Mouse (Mus musculus): ENCODE measurements around the gene Ebf4. TPM values are rescaled to one million over a fixed set of nuclear protein-coding genes. Genes with fewer than 3 reads are reported as not detected.

The Ebf4 gene
- polyA plus RNA-seq, 1 experiment from 2014 or later, result 0.05 TPM

GRCm38 (mm10) chr2:130401891-130402290 is 106.9 kb downstream of the Ebf4 start:
- no peak overlapping the region for H3K4me3 ChIP-seq (ENCODE audit: low read depth, low read length)
- ATAC-seq (ENCODE audit: low read depth), result no peak
- no peaks in the 10 kb centered on the region for H3K9me3 ChIP-seq (replicated peaks; ENCODE audit: control insufficient read depth, low read length)
- H3K36me3 ChIP-seq (ENCODE audit: control insufficient read depth, insufficient read depth), result no peaks in the 10 kb centered on the region
- H3K4me2 ChIP-seq (ENCODE audit: low read depth, low read length), result no peak overlapping the region
- H3K4me1 ChIP-seq (ENCODE audit: control insufficient read depth, low read depth, low read length), result no peaks in the 10 kb centered on the region
- peaks cover 23% of the 10 kb centered on the region for H3K27me3 ChIP-seq (ENCODE audit: control insufficient read depth, insufficient read depth, low read depth, low read length)
- H3K27ac ChIP-seq (ENCODE audit: low read length), result no peak overlapping the region
- 58% methylated on average over 4 of the region's 4 CpGs for WGBS (ENCODE audit: insufficient replicate concordance)
- no peak overlapping the region for H3K9ac ChIP-seq (ENCODE audit: low read depth, low read length)

GRCm38 (mm10) chr2:130404939-130405338 is 110.0 kb downstream of the Ebf4 start, which contains the start of the genes Gm28372 and 1700020A23Rik:
TSS of gene Gm28372 (plus strand) at chr2:130405239.
TSS of gene 1700020A23Rik (plus strand) at chr2:130405259.
- no peak for ATAC-seq (ENCODE audit: low read depth)
- Histone ChIP-seq H3K4me3 (ENCODE audit: low read depth, low read length) (no peak within 1 kb of the TSS), H3K27ac (ENCODE audit: low read length) (no peak within 1 kb of the TSS), H3K27me3 (ENCODE audit: control insufficient read depth, insufficient read depth, low read depth, low read length) (no peaks in the 10 kb centered on the region), H3K9me3 (replicated peaks; ENCODE audit: control insufficient read depth, low read length) (no peaks in the 10 kb centered on the region), H3K4me2 (ENCODE audit: low read depth, low read length) (no peak within 1 kb of the TSS), H3K9ac (ENCODE audit: low read depth, low read length) (no peak within 1 kb of the TSS), H3K36me3 (ENCODE audit: control insufficient read depth, insufficient read depth) (no peaks in the 10 kb centered on the region), H3K4me1 (ENCODE audit: control insufficient read depth, low read depth, low read length) (no peaks in the 10 kb centered on the region)
- 66% methylated on average over 1 of the region's 1 CpGs for WGBS (ENCODE audit: insufficient replicate concordance)

- ATAC-seq (ENCODE audit: low read depth), result no peak
- no peak within 1 kb of the TSS for H3K9ac ChIP-seq (ENCODE audit: low read depth, low read length)
- H3K4me1 ChIP-seq (ENCODE audit: control insufficient read depth, low read depth, low read length), result no peaks in the 10 kb centered on the region
- WGBS (ENCODE audit: insufficient replicate concordance), result 54% methylated on average over 2 of the region's 2 CpGs
- no peaks in the 10 kb centered on the region for H3K27me3 ChIP-seq (ENCODE audit: control insufficient read depth, insufficient read depth, low read depth, low read length)
- no peak within 1 kb of the TSS for H3K4me2 ChIP-seq (ENCODE audit: low read depth, low read length)
- no peak within 1 kb of the TSS for H3K27ac ChIP-seq (ENCODE audit: low read length)
- H3K9me3 ChIP-seq (replicated peaks; ENCODE audit: control insufficient read depth, low read length), result no peaks in the 10 kb centered on the region
- H3K4me3 ChIP-seq (ENCODE audit: low read depth, low read length), result no peak within 1 kb of the TSS
- H3K36me3 ChIP-seq (ENCODE audit: control insufficient read depth, insufficient read depth), result no peaks in the 10 kb centered on the region
These were observed 111.2 kb downstream of the Ebf4 start, which contains the start of gene Tmem239 for GRCm38 (mm10) chr2:130406178-130406577. TSS of gene Tmem239 (plus strand) at chr2:130406478.

GRCm38 (mm10) chr2:130408194-130408593 is 113.2 kb downstream of the Ebf4 start:
- H3K4me3 ChIP-seq (ENCODE audit: low read depth, low read length), result no peak overlapping the region
- no peaks in the 10 kb centered on the region for H3K36me3 ChIP-seq (ENCODE audit: control insufficient read depth, insufficient read depth)
- ATAC-seq (ENCODE audit: low read depth), result no peak
- H3K9me3 ChIP-seq (replicated peaks; ENCODE audit: control insufficient read depth, low read length), result no peaks in the 10 kb centered on the region
- no peak overlapping the region for H3K4me2 ChIP-seq (ENCODE audit: low read depth, low read length)
- WGBS (ENCODE audit: insufficient replicate concordance), result 35% methylated on average over 6 of the region's 6 CpGs
- H3K27me3 ChIP-seq (ENCODE audit: control insufficient read depth, insufficient read depth, low read depth, low read length), result no peaks in the 10 kb centered on the region
- no peak overlapping the region for H3K9ac ChIP-seq (ENCODE audit: low read depth, low read length)
- no peak overlapping the region for H3K27ac ChIP-seq (ENCODE audit: low read length)
- H3K4me1 ChIP-seq (ENCODE audit: control insufficient read depth, low read depth, low read length), result no peaks in the 10 kb centered on the region

- Histone ChIP-seq H3K36me3 (ENCODE audit: control insufficient read depth, insufficient read depth) (no peaks in the 10 kb centered on the region), H3K4me1 (ENCODE audit: control insufficient read depth, low read depth, low read length) (no peaks in the 10 kb centered on the region), H3K4me2 (ENCODE audit: low read depth, low read length) (no peak overlapping the region), H3K27me3 (ENCODE audit: control insufficient read depth, insufficient read depth, low read depth, low read length) (no peaks in the 10 kb centered on the region), H3K27ac (ENCODE audit: low read length) (no peak overlapping the region), H3K9ac (ENCODE audit: low read depth, low read length) (no peak overlapping the region), H3K4me3 (ENCODE audit: low read depth, low read length) (no peak overlapping the region), H3K9me3 (replicated peaks; ENCODE audit: control insufficient read depth, low read length) (no peaks in the 10 kb centered on the region)
- no peak for ATAC-seq (ENCODE audit: low read depth)
- WGBS (ENCODE audit: insufficient replicate concordance), result 32% methylated on average over 16 of the region's 16 CpGs
These were observed 116.9 kb downstream of the Ebf4 start for GRCm38 (mm10) chr2:130411558-130412495.

GRCm38 (mm10) chr2:130412775-130413174 is 117.8 kb downstream of the Ebf4 start:
- Histone ChIP-seq H3K36me3 (ENCODE audit: control insufficient read depth, insufficient read depth) (no peaks in the 10 kb centered on the region), H3K4me2 (ENCODE audit: low read depth, low read length) (no peak overlapping the region), H3K9ac (ENCODE audit: low read depth, low read length) (no peak overlapping the region), H3K4me1 (ENCODE audit: control insufficient read depth, low read depth, low read length) (no peaks in the 10 kb centered on the region), H3K4me3 (ENCODE audit: low read depth, low read length) (no peak overlapping the region), H3K27ac (ENCODE audit: low read length) (no peak overlapping the region), H3K9me3 (replicated peaks; ENCODE audit: control insufficient read depth, low read length) (no peaks in the 10 kb centered on the region), H3K27me3 (ENCODE audit: control insufficient read depth, insufficient read depth, low read depth, low read length) (no peaks in the 10 kb centered on the region)
- no peak for ATAC-seq (ENCODE audit: low read depth)
- 62% methylated on average over 3 of the region's 3 CpGs for WGBS (ENCODE audit: insufficient replicate concordance)

GRCm38 (mm10) chr2:130414094-130414856 is 119.3 kb downstream of the Ebf4 start:
- Histone ChIP-seq H3K36me3 (ENCODE audit: control insufficient read depth, insufficient read depth) (no peaks in the 10 kb centered on the region), H3K4me2 (ENCODE audit: low read depth, low read length) (no peak overlapping the region), H3K27ac (ENCODE audit: low read length) (no peak overlapping the region), H3K9me3 (replicated peaks; ENCODE audit: control insufficient read depth, low read length) (no peaks in the 10 kb centered on the region), H3K4me3 (ENCODE audit: low read depth, low read length) (no peak overlapping the region), H3K27me3 (ENCODE audit: control insufficient read depth, insufficient read depth, low read depth, low read length) (no peaks in the 10 kb centered on the region), H3K9ac (ENCODE audit: low read depth, low read length) (no peak overlapping the region), H3K4me1 (ENCODE audit: control insufficient read depth, low read depth, low read length) (no peaks in the 10 kb centered on the region)
- 62% methylated on average over 6 of the region's 6 CpGs for WGBS (ENCODE audit: insufficient replicate concordance)
- ATAC-seq (ENCODE audit: low read depth), result no peak

Measured in liver, embryonic 16.5 days (tissue).